Mouse (Mus musculus) kidney, adult 2 months (tissue): ENCODE data around the gene Pip5kl1.

Source experiments
- CTCF ChIP-seq: fragments of 200-500 bp; conservative IDR thresholded peaks from 2 replicates; pipeline ENCODE4 v1.5.1; 2011; ENCODE audit warnings: low read depth, mild to moderate bottlenecking, control low read depth, low read length, moderate library complexity, mixed read lengths; ENCODE audit not compliant: insufficient read depth, insufficient read length
- POLR2A ChIP-seq: fragments of 200-500 bp; IDR thresholded peaks from one replicate; pipeline ENCODE4 v1.6.1; 2011; ENCODE audit warnings: low read depth, low read length, control low read depth

- no peak for TF ChIP-seq CTCF
- TF ChIP-seq POLR2A: no peak
Observed at GRCm38 (mm10) chr2:32547964-32548739, 26.4 kb upstream of the Pip5kl1 start.
